Mouse (Mus musculus): ENCODE measurements around the gene Kif5c. TPM values are rescaled to one million over a fixed set of nuclear protein-coding genes. Genes with fewer than 3 reads are reported as not detected.
A peak's percentile ranks its signal among the peaks of the same experiment; 100 is the strongest.

Gene Kif5c
- polyA plus RNA-seq, 1 experiment from 2014 or later: 96.4 TPM

DNA sequence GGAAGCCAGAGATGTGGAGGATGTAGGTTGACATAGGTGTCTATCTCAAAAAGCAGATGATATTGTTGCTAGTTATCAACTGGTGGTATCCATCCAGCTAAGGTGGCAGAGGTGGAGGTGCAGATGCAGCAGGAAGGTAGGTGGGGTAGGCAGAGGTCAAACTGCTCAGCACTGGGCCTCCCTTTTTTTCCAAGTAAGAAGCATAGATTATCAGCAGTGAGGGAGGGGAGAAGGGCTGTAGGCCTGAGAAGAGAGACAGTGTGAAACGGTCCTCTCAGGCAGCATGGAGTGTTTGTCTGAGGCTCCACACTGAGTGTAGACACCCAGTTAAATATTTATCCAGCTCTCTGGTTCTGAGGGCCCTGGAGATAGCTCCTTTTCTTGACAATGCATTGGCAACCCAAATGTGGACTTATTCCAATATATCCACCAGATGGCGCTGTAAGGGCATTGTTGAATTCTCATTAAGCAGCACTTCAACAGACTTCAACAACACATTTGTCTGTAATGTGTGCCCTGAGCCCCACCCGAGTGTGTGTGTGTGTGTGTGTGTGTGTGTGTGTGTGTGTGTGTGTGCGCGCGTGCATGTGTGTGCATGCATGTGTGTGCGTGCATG is 145.3 kb downstream of the Kif5c start:
- Histone ChIP-seq H3K27ac (ENCODE audit: low read depth, low read length) (no peak overlapping the region), H3K9ac (ENCODE audit: low read length) (no peak overlapping the region), H3K4me1 (ENCODE audit: control insufficient read depth, insufficient read depth, low read length) (no peaks in the 10 kb centered on the region), H3K27me3 (ENCODE audit: control insufficient read depth, insufficient read depth, low read length) (no peaks in the 10 kb centered on the region), H3K9me3 (ENCODE audit: control insufficient read depth, low read length) (no peaks in the 10 kb centered on the region), H3K36me3 (ENCODE audit: control insufficient read depth, insufficient read depth, low read length) (peaks cover 13% of the 10 kb centered on the region), H3K4me2 (no peak overlapping the region), H3K4me3 (ENCODE audit: low read depth, low read length) (no peak overlapping the region)
- ATAC-seq (ENCODE audit: low FRiP score) (peak; percentile 77), DNase-seq (ENCODE audit: low spot score, missing footprints) (peak; percentile 97)
- WGBS: 51% methylated on average over 7 of the region's 7 CpGs

- H3K9me3 ChIP-seq (ENCODE audit: control insufficient read depth, low read length): no peaks in the 10 kb centered on the region
- peaks cover 4% of the 10 kb centered on the region; the same call in 1 of the 2 replicates for H3K36me3 ChIP-seq (ENCODE audit: control insufficient read depth, insufficient read depth, low read length)
- DNase-seq (ENCODE audit: low spot score, missing footprints) (no peak), ATAC-seq (ENCODE audit: low FRiP score) (no peak)
- no peaks in the 10 kb centered on the region for H3K4me1 ChIP-seq (ENCODE audit: control insufficient read depth, insufficient read depth, low read length)
- H3K4me3 ChIP-seq (ENCODE audit: low read depth, low read length): no peak overlapping the region
- no peak overlapping the region for H3K4me2 ChIP-seq
- H3K27me3 ChIP-seq (ENCODE audit: control insufficient read depth, insufficient read depth, low read length): no peaks in the 10 kb centered on the region
- WGBS: 74% methylated on average over 2 of the region's 2 CpGs
- no peak overlapping the region for H3K9ac ChIP-seq (ENCODE audit: low read length)
- no peak overlapping the region for H3K27ac ChIP-seq (ENCODE audit: low read depth, low read length)
Observed at GRCm38 (mm10) chr2:49768916-49769315, 149.8 kb downstream of the Kif5c start.

- H3K4me1 ChIP-seq (ENCODE audit: control insufficient read depth, insufficient read depth, low read length): no peaks in the 10 kb centered on the region
- H3K9me3 ChIP-seq (ENCODE audit: control insufficient read depth, low read length): no peaks in the 10 kb centered on the region
- H3K27me3 ChIP-seq (ENCODE audit: control insufficient read depth, insufficient read depth, low read length): no peaks in the 10 kb centered on the region
- DNase-seq (ENCODE audit: low spot score, missing footprints) (no peak), ATAC-seq (ENCODE audit: low FRiP score) (no peak)
- no peak overlapping the region for H3K4me3 ChIP-seq (ENCODE audit: low read depth, low read length)
- WGBS: 87% methylated on average over 5 of the region's 5 CpGs
- H3K27ac ChIP-seq (ENCODE audit: low read depth, low read length): no peak overlapping the region
- H3K36me3 ChIP-seq (ENCODE audit: control insufficient read depth, insufficient read depth, low read length): peaks cover 4% of the 10 kb centered on the region; the same call in 1 of the 2 replicates
- H3K9ac ChIP-seq (ENCODE audit: low read length): no peak overlapping the region
- no peak overlapping the region for H3K4me2 ChIP-seq
Observed at GRCm38 (mm10) chr2:49770440-49770839, 151.3 kb downstream of the Kif5c start.

DNA sequence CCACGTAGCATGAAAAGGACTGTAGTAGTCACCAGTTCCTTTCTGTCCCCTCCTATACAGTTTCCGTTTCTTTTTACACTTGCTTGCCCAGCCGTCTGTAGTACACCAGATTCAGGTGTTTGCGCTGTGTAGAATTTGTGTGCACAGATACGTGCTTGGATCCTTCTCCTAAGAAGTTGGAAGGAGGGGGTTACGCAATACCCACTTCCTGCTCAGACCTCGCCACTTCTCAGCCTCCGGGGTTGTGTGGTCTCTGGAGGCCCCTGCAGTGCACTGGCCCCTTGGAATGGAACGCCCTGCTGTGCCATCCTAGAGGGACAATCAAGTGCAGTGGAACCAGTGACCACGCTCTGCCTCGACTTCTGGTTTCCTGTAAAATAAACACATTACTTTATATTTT is 152.1 kb downstream of the Kif5c start:
- Histone ChIP-seq H3K27ac (ENCODE audit: low read depth, low read length) (no peak overlapping the region), H3K4me1 (ENCODE audit: control insufficient read depth, insufficient read depth, low read length) (no peaks in the 10 kb centered on the region), H3K4me2 (no peak overlapping the region), H3K36me3 (ENCODE audit: control insufficient read depth, insufficient read depth, low read length) (peaks cover 4% of the 10 kb centered on the region; the same call in 1 of the 2 replicates), H3K27me3 (ENCODE audit: control insufficient read depth, insufficient read depth, low read length) (no peaks in the 10 kb centered on the region), H3K9ac (ENCODE audit: low read length) (no peak overlapping the region), H3K9me3 (ENCODE audit: control insufficient read depth, low read length) (no peaks in the 10 kb centered on the region), H3K4me3 (ENCODE audit: low read depth, low read length) (no peak overlapping the region)
- WGBS: 76% methylated on average over 11 of the region's 11 CpGs
- no peak for ATAC-seq (ENCODE audit: low FRiP score)
- DNase-seq (ENCODE audit: low spot score, missing footprints): no peak

- H3K27me3 ChIP-seq (ENCODE audit: control insufficient read depth, insufficient read depth, low read length): no peaks in the 10 kb centered on the region
- ATAC-seq (ENCODE audit: low FRiP score) (no peak), DNase-seq (ENCODE audit: low spot score, missing footprints) (no peak)
- H3K36me3 ChIP-seq (ENCODE audit: control insufficient read depth, insufficient read depth, low read length): 0 out of 2 replicates have a peak, but pooled peaks cover 4% of the 10 kb centered on the region
- H3K9ac ChIP-seq (ENCODE audit: low read length): no peak overlapping the region
- no peaks in the 10 kb centered on the region for H3K4me1 ChIP-seq (ENCODE audit: control insufficient read depth, insufficient read depth, low read length)
- no peak overlapping the region for H3K4me2 ChIP-seq
- H3K4me3 ChIP-seq (ENCODE audit: low read depth, low read length): no peak overlapping the region
- 85% methylated on average over 10 of the region's 10 CpGs for WGBS
- no peaks in the 10 kb centered on the region for H3K9me3 ChIP-seq (ENCODE audit: control insufficient read depth, low read length)
- no peak overlapping the region for H3K27ac ChIP-seq (ENCODE audit: low read depth, low read length)
Observed at GRCm38 (mm10) chr2:49773194-49773931, 154.3 kb downstream of the Kif5c start.

DNA sequence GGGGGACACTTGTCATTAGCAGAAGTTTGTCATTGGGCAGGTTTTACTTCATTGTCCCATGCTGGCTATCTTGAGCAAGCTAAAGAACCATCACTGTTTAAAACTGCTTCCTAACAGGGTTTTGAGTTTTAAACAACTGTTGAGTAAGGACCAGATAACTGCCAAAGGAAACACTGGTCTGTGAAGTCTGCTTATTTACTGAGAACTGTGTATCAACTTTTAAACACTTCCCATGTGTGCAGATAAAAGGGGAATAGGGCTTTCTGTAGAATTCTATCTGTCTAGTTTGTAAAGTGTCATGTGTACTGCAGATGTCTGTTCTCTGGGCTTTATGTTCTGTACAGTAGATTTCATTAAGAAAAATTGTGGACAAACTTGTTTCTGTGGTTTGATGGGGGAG is 155.1 kb downstream of the Kif5c start:
- Histone ChIP-seq H3K27me3 (ENCODE audit: control insufficient read depth, insufficient read depth, low read length) (no peaks in the 10 kb centered on the region), H3K9ac (ENCODE audit: low read length) (no peak overlapping the region), H3K36me3 (ENCODE audit: control insufficient read depth, insufficient read depth, low read length) (0 out of 2 replicates have a peak, but pooled peaks cover 3% of the 10 kb centered on the region), H3K4me1 (ENCODE audit: control insufficient read depth, insufficient read depth, low read length) (no peaks in the 10 kb centered on the region), H3K4me3 (ENCODE audit: low read depth, low read length) (no peak overlapping the region), H3K27ac (ENCODE audit: low read depth, low read length) (no peak overlapping the region), H3K9me3 (ENCODE audit: control insufficient read depth, low read length) (no peaks in the 10 kb centered on the region), H3K4me2 (no peak overlapping the region)
- DNase-seq (ENCODE audit: low spot score, missing footprints) (no peak), ATAC-seq (ENCODE audit: low FRiP score) (no peak)

DNA sequence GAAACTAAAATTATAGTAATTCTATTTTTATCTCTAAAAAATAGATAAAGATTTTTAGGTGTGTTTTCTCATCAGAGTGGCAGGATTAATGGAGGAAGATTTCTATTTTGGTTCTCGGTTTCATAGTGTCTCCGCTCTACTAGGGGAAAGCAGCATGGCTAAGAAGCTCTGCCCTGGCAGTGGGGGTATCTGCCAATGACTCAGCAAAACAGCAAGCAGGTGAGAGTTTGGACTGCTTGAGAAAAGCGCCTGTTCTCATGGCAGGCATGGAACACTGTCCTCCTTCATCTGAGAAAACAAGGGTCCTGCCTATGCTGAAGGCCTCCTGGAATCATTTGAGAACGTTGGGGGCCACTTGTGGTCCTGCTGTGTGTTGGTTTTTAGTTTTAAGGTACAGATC is 156.1 kb downstream of the Kif5c start:
- Histone ChIP-seq H3K27me3 (ENCODE audit: control insufficient read depth, insufficient read depth, low read length) (no peaks in the 10 kb centered on the region), H3K4me2 (no peak overlapping the region), H3K9me3 (ENCODE audit: control insufficient read depth, low read length) (no peaks in the 10 kb centered on the region), H3K9ac (ENCODE audit: low read length) (no peak overlapping the region), H3K36me3 (ENCODE audit: control insufficient read depth, insufficient read depth, low read length) (no peaks in the 10 kb centered on the region), H3K4me3 (ENCODE audit: low read depth, low read length) (no peak overlapping the region), H3K4me1 (ENCODE audit: control insufficient read depth, insufficient read depth, low read length) (no peaks in the 10 kb centered on the region), H3K27ac (ENCODE audit: low read depth, low read length) (no peak overlapping the region)
- no peak for ATAC-seq (ENCODE audit: low FRiP score)
- DNase-seq (ENCODE audit: low spot score, missing footprints): no peak
- WGBS: 87% methylated on average over 4 of the region's 4 CpGs

DNA sequence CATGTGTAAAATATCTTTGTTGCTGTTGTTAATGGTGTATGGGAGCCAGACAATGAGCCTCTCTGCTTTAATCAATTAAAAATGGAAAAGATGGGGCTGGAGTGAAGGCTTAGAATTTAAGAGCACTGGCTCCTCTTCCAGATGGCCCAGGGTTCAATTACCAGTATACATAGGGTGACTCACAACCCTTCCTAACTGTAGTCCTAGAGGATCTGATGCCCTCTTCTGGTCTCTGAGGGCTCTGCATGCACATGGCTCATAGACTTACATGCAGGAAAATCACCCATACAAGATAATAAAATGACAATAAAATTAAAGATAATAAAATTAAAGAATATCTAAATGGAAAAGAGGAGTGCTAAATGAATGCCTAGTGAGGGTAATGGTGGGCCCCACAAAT is 156.6 kb downstream of the Kif5c start:
- ATAC-seq (ENCODE audit: low FRiP score) (no peak), DNase-seq (ENCODE audit: low spot score, missing footprints) (no peak)
- Histone ChIP-seq H3K4me1 (ENCODE audit: control insufficient read depth, insufficient read depth, low read length) (no peaks in the 10 kb centered on the region), H3K4me2 (no peak overlapping the region), H3K9me3 (ENCODE audit: control insufficient read depth, low read length) (no peaks in the 10 kb centered on the region), H3K4me3 (ENCODE audit: low read depth, low read length) (no peak overlapping the region), H3K27ac (ENCODE audit: low read depth, low read length) (no peak overlapping the region), H3K9ac (ENCODE audit: low read length) (no peak overlapping the region), H3K36me3 (ENCODE audit: control insufficient read depth, insufficient read depth, low read length) (no peaks in the 10 kb centered on the region), H3K27me3 (ENCODE audit: control insufficient read depth, insufficient read depth, low read length) (no peaks in the 10 kb centered on the region)

- no peaks in the 10 kb centered on the region for H3K9me3 ChIP-seq (ENCODE audit: control insufficient read depth, low read length)
- DNase-seq (ENCODE audit: low spot score, missing footprints) (no peak), ATAC-seq (ENCODE audit: low FRiP score) (0 out of 2 replicates have a peak, but pooled peaks have one; percentile 27)
- no peaks in the 10 kb centered on the region for H3K36me3 ChIP-seq (ENCODE audit: control insufficient read depth, insufficient read depth, low read length)
- no peaks in the 10 kb centered on the region for H3K27me3 ChIP-seq (ENCODE audit: control insufficient read depth, insufficient read depth, low read length)
- 90% methylated on average over 4 of the region's 4 CpGs for WGBS
- no peaks in the 10 kb centered on the region for H3K4me1 ChIP-seq (ENCODE audit: control insufficient read depth, insufficient read depth, low read length)
- H3K4me3 ChIP-seq (ENCODE audit: low read depth, low read length): no peak overlapping the region
- H3K4me2 ChIP-seq: no peak overlapping the region
- no peak overlapping the region for H3K9ac ChIP-seq (ENCODE audit: low read length)
- H3K27ac ChIP-seq (ENCODE audit: low read depth, low read length): no peak overlapping the region
Observed at GRCm38 (mm10) chr2:49776407-49776806, 157.3 kb downstream of the Kif5c start.
